Mouse (Mus musculus) E14TG2a.4 (cell line): ENCODE measurements around the gene Nkiras1.

Source experiments
- CTCF ChIP-seq: conservative IDR thresholded peaks from 2 replicates; pipeline ENCODE4 v1.5.1; 2014; ENCODE audit warnings: low read length
- POU5F1 ChIP-seq: IDR thresholded peaks from 2 replicates; pipeline ENCODE4 v1.6.1; 2014; ENCODE audit warnings: low read length, borderline replicate concordance

- TF ChIP-seq CTCF (no peak), POU5F1 (no peak)
Observed at GRCm38 (mm10) chr14:18271666-18272065, 730 bp downstream of the Nkiras1 start.
